Mouse (Mus musculus): Measurements from ENCODE around the gene Arpp19.
A peak's percentile ranks its signal among the peaks of the same experiment; 100 is the strongest.

Gene Arpp19

GRCm38 (mm10) chr9:75038357-75038688 is 909 bp downstream of the Arpp19 start:
- no peak for DNase-seq (ENCODE audit: low spot score in 2 of 2)

DNA sequence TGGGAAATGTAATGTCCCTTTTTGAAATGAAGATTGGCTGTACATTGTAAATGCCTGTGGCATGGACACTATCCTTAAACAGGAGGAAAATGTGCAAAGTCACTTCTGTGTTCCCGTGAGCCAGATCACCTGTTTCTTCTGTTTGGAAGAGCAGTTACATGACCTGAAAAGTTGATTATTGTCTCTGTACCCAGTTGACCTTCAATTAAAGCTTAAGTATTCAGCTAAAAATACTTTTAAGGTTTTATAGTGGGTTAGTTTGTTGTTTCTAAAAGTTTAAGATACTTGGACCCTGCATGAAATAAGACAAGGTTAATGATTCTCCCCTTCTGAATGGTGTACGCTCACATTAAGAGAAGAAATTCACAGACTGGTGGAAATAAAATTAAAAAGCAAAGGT is 3.2 kb downstream of the Arpp19 start:
- DNase-seq (ENCODE audit: low spot score in 2 of 2): no peak

- no peak for DNase-seq (ENCODE audit: low spot score in 2 of 2)
These were observed 4.6 kb downstream of the Arpp19 start for GRCm38 (mm10) chr9:75041840-75042525.

GRCm38 (mm10) chr9:75043191-75043590 is 5.8 kb downstream of the Arpp19 start:
- DNase-seq (ENCODE audit: low spot score in 2 of 2): no peak

DNA sequence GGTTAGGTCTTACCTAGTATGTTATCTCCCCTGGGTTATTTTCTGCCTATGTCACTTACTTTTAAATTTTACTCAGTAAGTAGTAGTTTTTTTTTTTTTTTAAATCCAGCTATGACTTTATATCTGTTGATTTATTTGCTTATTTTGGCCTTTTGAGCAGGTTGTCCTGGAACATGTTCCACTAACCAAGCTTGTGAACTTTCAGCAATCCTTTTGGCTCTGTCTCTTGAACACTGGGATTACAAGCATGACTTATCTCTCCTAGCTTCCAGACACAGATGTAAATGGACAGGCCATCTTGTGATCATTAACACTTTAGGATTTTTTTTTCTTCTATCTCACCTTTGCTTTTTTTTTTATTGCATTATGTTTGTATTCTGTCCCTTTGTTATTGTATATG is 9.7 kb downstream of the Arpp19 start:
- no peak for DNase-seq (ENCODE audit: low spot score in 2 of 2)

GRCm38 (mm10) chr9:75049100-75049499 is 11.7 kb downstream of the Arpp19 start:
- no peak for DNase-seq (ENCODE audit: low spot score in 2 of 2)

DNA sequence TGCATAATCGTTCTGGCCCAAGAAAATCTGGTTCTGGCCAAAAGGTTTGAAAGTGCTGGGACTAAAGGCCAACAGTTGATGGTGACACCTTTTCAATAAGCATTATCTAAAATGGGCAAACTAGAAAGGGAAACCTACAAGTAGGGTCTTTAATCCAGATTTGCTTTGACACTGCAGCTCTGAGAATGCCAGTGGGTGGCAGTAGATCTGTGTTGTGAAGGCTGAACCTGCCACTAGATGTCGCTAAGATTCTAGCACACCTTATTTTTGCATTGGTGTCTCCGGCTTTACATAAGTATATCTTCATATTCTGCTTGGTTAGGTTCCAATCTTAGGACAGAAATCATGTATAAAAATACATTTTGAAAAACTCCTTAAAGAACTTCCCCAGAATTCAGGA is 12.6 kb downstream of the Arpp19 start:
- peak; percentile 69 to 92 for DNase-seq (ENCODE audit: low spot score in 2 of 2)

DNA sequence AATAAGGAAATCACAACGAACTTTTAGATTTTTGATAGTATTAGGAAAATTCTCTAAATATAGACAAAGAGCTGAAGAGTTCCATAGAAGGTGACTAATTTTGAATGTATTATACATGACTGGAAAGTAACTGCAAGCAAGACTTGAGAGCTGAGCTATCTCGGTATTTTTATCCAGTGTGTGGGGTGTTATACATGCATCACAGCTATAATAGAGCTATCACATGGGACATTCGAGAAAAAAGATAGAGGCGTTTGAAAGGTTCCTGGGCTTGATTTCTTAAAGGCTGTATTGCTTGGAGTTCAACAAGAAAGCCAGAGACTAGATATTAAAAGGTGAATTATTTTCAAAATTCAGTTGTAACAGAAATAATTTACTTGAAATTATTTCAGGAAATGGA is 14.4 kb downstream of the Arpp19 start:
- peak in 1 of 2 experiments; percentile 55 for DNase-seq (ENCODE audit: low spot score in 2 of 2)

DNA sequence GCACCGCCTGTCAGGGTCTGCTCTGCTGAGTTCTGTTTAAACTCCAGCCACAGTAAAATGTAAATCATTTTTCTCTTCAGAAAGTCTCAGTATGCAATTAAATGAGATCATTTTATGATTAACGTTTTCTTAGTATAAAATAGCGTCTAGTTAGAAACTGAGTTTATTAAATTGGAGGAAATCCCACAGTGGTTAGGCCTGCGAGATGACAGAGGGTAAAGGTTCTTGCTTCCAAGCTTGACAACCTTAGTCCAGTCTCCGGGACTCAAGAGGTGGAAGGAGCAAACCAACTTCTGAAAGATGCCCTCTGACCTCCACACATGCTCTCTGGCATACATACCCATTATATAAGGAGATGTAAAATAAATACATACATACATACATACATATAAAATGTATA is 17.6 kb downstream of the Arpp19 start:
- no peak for DNase-seq (ENCODE audit: low spot score in 2 of 2)

GRCm38 (mm10) chr9:75064678-75065331 is 27.4 kb downstream of the Arpp19 start:
- DNase-seq (ENCODE audit: low spot score in 2 of 2): no peak

DNA sequence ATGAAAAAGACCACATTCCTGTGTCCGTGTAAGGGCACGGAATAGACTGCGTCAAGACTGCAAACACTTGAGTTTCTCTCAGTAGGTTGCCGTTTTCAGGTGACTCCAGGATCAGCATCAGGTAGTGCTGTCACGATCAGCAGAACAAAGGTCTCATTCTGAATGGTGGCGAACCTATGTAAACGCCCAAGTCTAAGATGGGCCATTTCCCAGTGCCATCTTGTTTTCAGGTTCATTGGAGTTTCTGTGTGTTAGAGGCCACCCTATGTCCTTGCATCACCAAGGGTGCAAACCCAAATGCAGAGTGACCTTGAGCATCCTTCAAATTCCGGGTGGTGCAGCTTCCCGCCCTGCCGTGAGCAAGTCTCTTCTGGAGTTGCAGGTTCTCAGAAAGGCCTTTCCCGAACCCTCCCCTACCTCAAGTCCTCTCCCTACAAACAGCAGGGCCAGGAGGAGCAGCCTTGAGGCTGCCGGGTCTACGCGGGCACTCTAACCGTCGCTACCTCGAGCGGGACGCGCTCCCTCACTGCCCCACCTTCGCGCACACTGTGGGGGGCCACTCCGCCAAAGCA is 33.1 kb downstream of the Arpp19 start, which contains the start of gene Myo5a:
Gene Myo5a, plus strand, starts transcription at position 559 of the 572 bp plus-strand sequence.
- DNase-seq (ENCODE audit: low spot score in 2 of 2): no peak

- DNase-seq (ENCODE audit: low spot score in 2 of 2): peak in 1 of 2 experiments; percentile 73
These were observed 33.8 kb downstream of the Arpp19 start for GRCm38 (mm10) chr9:75071029-75071705.

- DNase-seq (ENCODE audit: low spot score in 2 of 2): peak in 1 of 2 experiments; percentile 45
These were observed 34.3 kb downstream of the Arpp19 start for GRCm38 (mm10) chr9:75071706-75072192.

- DNase-seq (ENCODE audit: low spot score in 2 of 2): no peak
These were observed 34.9 kb downstream of the Arpp19 start for GRCm38 (mm10) chr9:75072361-75072760.

- no peak for DNase-seq (ENCODE audit: low spot score in 2 of 2)
These were observed 39.8 kb downstream of the Arpp19 start for GRCm38 (mm10) chr9:75077191-75077590.

DNA sequence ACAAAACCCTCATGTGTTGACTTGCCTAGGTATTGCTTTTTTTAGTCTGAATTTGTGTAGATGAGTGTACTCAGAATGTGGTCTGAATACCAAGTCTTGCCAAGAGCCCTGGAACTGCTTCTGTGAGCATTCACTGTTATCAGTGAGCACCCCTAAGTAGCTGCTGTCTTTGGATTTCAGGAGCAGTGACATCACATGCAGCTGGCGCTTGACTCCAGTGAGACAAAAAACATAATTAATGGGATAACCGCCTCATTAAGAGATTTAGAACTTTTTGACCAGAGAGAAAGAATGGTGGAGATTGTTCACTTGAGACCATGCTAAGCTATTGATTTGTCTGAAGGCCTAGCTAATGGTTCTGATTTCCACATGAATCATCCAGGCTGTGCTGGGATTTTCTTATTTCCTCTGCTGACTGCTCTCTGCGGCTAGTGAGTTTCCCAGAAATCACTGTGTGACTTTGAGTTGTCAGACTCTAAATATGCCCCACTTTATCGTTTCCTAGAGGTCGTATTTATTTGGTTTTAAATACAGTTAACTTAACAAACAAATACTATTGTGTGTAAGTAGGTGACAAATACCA is 47.9 kb downstream of the Arpp19 start:
- DNase-seq (ENCODE audit: low spot score in 2 of 2): no peak

GRCm38 (mm10) chr9:75087823-75088222 is 50.4 kb downstream of the Arpp19 start:
- DNase-seq (ENCODE audit: low spot score in 2 of 2): no peak

DNA sequence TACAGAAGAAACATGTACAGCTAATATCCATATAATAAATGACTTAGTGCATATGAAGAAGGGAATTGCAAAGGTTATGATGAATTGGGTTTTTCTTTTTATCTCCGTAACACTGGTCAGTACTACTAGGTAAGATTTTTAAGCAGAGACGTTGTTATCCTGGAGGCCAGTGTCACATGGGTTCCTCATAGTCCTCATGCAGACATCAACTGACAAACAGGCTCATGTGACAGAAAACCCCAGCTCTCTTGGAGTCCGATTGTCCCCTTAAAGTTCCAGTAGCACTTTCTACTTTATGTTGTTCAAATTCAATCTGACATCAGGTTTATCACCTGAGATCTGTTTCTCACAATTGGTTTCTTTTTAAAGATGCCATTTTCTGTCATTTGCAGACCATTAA is 51.9 kb downstream of the Arpp19 start:
- DNase-seq (ENCODE audit: low spot score in 2 of 2): no peak

DNA sequence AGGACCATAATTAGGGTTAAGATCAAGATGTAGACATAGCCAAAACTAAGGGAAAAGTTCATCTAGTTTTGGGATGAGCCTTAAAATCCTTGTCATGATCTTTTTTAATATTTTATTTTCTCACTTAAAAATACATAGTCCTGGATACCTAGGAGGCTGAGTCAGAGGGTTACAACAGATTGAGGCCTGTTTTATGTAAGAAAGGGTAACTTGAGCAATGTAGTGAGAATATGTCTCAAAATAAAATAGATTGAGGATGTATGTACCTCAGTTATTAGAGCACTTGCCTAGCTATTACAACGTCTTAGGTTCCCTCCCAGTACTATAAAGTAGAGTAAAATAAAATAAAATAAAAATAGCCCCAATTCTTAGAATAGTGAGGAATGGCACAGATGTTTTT is 54.7 kb downstream of the Arpp19 start:
- no peak for DNase-seq (ENCODE audit: low spot score in 2 of 2)

DNA sequence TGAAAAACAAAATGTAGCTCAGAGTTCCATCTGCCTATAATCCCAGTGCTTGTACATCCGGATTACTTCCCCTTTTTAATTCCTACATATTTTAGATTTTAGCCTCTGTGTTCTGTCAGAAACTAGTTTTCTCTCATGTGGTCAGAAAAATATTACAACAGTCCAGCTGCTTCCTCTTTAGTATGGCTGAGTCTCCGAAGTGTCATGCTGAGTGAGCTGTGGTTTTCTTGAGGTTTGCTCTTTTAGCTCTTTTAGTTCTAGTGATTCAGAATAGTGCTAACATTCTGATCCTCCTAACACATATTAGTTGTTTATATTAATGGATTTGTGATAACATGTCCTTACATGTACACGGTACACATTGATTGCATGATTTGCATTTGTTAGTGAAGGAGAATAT is 57.3 kb downstream of the Arpp19 start:
- no peak for DNase-seq (ENCODE audit: low spot score in 2 of 2)

DNA sequence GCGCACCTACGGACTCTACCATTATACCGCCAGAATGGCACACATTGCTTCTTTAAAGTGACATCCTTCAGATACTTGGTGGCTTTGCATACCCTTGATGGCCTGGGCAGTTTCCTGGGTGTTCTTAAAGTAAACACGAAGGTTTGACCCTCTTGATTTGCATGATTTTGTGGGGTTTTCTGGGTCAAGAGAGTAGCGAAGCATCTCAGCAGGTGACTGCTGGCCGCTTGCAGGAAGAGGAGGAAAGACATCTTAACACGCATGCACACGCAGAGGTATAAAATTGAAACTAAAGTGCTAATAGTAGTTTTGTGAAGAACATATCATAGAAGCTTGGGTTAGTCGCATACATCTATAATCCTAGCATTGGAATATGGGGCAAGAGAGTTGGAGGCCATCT is 61.5 kb downstream of the Arpp19 start:
- no peak for DNase-seq (ENCODE audit: low spot score in 2 of 2)

GRCm38 (mm10) chr9:75100157-75100781 is 62.9 kb downstream of the Arpp19 start:
- DNase-seq (ENCODE audit: low spot score in 2 of 2): no peak
